Mouse (Mus musculus) v-Abl transformed pro-B cells (cell line): Measurements from ENCODE around the gene Rpl38.

ENCODE experiments used
- in situ Hi-C, 2 experiments: fragments of 400-800 bp; cut with MboI; formaldehyde crosslinking; loops; one replicate each; pipeline ENCODE4 v1.15.1; 2025; ENCODE audit not compliant: unreplicated experiment in 2 of 2

The Rpl38 gene

GRCm38 (mm10) chr11:114675826-114676401 is 7.6 kb downstream of the Rpl38 start:
- in situ Hi-C loops: loop anchor here (10.0 to 25.0 kb wide), 2 partner anchors 199 to 386 kb away; partner anchors contain the start of gene Cd300e (in 1 of the 2)

DNA sequence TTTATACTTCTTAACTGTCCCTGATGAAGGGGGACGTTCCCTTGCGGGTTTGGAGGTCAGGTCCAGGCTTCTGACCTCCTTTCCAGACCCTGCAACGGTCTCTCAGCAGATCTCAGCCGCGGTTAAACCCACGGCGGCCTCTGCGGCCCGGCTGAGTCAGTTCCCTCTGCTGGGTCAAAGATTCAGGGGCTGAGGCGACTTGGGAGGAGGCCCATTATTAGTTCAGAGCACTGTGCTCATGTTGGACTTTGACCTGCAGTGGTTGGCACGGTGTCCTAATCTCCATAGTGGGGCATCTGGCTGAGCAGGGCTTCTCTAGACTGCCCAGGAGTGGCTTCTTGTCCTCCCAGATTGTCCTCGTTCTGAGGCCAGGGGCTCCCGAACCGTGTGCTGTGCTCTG is 8.1 kb downstream of the Rpl38 start:
- in situ Hi-C loops: loop anchor here (10.0 to 25.0 kb wide), 2 partner anchors 198 to 386 kb away; partner anchors contain the start of gene Cd300e (in 1 of the 2)

GRCm38 (mm10) chr11:114676896-114677530 is 8.7 kb downstream of the Rpl38 start:
- in situ Hi-C loops: loop anchor here (10.0 to 25.0 kb wide), 2 partner anchors 198 to 385 kb away; partner anchors contain the start of gene Cd300e (in 1 of the 2)

DNA sequence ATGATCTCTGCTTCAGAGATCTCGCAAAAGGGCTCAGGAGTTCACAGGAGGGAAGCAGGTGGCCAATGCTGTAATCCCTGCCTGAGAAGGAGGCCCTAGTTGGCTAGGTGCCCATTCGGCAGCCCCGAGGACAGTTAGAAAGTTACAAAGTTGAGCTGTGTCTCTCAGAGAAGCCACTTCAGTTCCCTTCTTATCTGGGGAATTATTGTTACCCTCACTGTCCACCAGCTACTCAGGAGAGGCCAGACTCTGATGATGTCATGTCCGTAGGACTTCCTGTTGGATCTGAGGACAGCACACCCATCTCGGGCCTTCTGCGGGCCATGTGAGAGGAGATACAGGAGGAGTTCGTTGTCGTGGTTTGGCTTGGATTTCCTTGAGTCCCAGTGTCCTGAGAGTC is 11.3 kb downstream of the Rpl38 start:
- in situ Hi-C loops: loop anchor here (10.0 to 25.0 kb wide), 2 partner anchors 195 to 383 kb away; partner anchors contain the start of gene Cd300e (in 1 of the 2)

GRCm38 (mm10) chr11:114680291-114680690 is 12.0 kb downstream of the Rpl38 start:
- in situ Hi-C loops: loop anchor here in 1 of 2 experiments (5.0 to 25.0 kb wide), 2 partner anchors 52 to 382 kb away; partner anchors contain the start of gene Cd300e

DNA sequence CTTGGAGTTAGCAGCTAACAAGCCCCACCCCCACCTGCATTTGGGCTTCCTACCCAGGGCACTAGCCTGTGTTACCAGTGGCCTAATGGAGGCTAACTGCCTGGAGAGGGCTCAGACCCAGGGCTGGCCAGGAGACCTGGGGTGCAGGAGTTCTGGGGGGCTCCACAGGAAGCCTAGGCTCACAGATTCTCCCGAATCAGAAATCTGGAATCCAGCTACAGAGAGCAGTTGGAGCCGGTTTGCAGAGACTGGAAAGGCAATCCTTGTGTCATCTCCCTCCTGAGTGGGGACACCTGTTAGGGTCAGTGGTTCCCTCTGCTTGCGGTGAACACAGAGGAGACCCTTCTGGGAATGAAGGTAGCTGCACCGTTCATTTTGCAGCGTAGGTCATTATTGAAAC is 12.7 kb downstream of the Rpl38 start:
- in situ Hi-C loops: loop anchor here in 1 of 2 experiments (5.0 to 25.0 kb wide), 2 partner anchors 51 to 381 kb away; partner anchors contain the start of gene Cd300e

- in situ Hi-C loops: loop anchor here in 1 of 2 experiments (5.0 to 25.0 kb wide), 2 partner anchors 50 to 380 kb away; partner anchors contain the start of gene Cd300e
Observed at GRCm38 (mm10) chr11:114682321-114682900, 14.1 kb downstream of the Rpl38 start.

DNA sequence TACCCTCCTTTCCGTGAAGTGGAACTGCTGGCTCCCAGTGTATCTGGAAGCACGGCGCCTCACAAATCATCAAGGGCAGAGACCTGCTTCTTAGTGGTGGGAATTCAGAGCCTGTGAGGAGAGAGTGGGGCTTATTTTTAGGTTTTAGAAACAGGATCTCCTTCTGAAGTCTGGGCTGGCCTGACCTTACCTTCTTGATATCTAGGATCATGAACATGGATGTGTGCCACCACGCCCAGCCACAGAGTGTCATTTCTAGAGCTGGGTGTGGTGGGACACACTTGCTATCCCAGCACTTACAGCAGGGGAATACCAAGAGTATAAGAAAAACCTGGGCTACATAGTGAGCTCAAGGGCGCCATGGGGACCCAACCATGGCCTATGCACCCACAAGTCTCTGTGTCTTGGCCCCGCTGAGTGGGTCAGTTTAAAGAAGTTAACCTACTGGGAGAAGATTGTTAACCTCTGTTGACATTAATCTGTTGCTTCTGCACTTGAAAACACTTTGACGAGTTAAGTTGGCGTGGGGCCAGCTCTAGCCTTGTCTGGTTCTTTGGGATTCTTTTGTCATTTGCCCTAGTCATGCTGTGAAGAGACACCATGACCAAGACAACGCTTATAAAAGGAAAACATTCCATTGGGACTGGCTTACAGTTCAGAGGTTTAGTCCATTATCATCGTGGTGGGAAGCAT is 14.9 kb downstream of the Rpl38 start:
- in situ Hi-C loops: loop anchor here in 1 of 2 experiments (5.0 to 25.0 kb wide), 2 partner anchors 49 to 379 kb away; partner anchors contain the start of gene Cd300e

GRCm38 (mm10) chr11:114683722-114684621 is 15.6 kb downstream of the Rpl38 start:
- in situ Hi-C loops: loop anchor here in 1 of 2 experiments (5.0 to 25.0 kb wide), 2 partner anchors 48 to 378 kb away; partner anchors contain the start of gene Cd300e

DNA sequence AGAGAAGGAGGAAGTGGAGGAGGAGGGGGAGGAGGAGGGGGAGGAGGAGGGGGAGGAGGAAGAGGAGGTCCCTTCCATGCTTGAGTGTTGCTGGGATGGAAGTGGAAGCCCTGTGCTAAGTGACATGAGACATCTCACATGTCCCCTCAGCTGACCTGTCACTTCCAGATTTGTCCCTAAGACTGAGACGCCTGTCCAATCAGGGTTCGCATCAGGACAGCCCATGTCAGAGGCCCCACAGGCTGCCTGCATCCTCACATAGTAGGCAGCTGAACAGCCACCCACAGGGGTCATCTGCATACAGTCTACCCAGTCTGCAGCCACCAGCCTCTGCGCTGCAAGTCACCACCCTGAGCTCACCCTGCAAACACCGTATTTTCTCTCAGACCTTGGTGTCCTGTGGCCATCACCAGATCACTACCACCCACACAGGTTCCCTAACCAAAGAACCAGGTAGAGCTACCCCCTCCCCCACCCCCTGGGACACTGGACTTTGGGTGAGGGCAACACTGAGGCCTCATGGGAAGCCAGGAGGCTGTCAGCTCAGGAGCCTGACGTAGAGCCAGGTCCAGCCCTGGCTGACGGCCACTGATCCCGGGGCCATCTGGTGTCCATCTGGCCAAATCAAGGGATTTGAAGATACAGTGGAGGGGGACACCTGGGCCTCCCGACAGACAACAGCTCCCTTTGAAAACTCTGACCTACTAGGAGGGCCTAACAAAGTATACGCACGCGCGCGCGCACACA is 16.5 kb downstream of the Rpl38 start:
- in situ Hi-C loops: loop anchor here in 1 of 2 experiments (5.0 to 25.0 kb wide), 2 partner anchors 48 to 378 kb away; partner anchors contain the start of gene Cd300e

- in situ Hi-C loops: loop anchor here in 1 of 2 experiments (25.0 kb wide), 1 partner anchor 377 kb away; the partner anchor contains the start of gene Cd300e
Observed at GRCm38 (mm10) chr11:114685526-114686040, 17.3 kb downstream of the Rpl38 start.

DNA sequence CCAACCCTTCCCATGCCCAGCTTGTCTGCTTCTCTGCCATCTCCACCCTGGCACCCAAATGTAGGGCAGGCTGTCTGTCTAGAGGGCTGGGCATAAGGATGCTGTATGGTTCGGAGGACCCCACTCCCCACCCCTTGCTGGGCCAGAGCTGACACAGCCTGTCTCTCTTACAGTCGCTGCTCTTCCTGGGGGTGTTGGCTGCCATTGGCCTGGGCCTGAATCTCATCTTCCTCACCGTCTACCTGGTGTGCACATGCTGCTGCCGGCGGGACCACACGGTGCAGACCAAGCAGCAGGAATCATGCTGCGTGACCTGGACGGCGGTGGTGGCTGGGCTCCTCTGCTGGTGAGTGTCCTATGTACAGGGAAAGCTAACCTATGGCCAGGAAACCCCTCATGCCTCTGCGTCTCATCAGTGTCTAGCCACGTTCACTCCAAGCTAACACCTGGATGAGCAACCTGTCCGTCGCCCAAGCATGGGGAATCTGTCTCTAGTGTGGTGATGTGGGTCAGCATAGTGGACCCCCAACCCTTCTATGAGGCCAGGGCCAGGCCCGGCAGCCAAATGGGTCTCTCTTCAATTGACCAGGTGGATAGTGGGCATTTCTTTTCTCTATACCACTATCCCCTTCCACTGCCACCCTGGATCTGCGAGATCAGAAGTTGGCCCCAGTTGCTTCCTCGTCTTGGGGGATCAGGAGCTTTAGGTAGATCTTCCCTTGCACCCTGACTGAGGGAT is 18.1 kb downstream of the Rpl38 start:
- in situ Hi-C loops: loop anchor here in 1 of 2 experiments (25.0 kb wide), 1 partner anchor 376 kb away; the partner anchor contains the start of gene Cd300e

DNA sequence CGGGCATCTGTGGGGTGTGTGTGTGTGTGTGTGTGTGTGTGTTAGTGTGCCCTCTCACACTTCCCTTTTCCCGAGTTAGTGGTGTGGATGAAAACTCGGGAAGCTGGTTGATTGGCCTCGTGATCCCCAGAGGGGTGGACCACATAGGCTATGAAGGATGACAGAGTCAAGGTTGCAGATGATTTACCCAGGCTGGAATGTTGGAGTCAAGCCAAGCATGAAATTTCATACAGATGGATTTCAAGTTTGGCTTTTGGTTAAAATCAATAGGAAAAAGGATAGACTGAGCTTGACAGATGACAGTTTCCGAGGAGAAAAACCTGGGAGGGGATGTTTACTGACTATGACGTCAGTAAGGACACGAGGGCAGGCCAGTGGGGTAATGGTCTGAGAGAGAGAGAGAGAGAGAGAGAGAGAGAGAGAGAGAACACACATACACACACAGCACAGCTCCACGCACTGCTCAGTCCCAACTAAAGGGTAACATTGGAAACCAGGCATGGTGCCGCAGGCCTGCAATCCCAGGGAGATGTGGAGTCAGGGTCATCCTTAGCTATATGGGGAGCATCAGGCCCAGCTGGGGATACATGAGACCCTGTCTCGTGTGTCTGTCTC is 19.4 kb downstream of the Rpl38 start:
- in situ Hi-C loops: loop anchor here in 1 of 2 experiments (25.0 kb wide), 1 partner anchor 375 kb away; the partner anchor contains the start of gene Cd300e

- in situ Hi-C loops: loop anchor here in 1 of 2 experiments (25.0 kb wide), 1 partner anchor 374 kb away; the partner anchor contains the start of gene Cd300e
Observed at GRCm38 (mm10) chr11:114688729-114689128, 20.4 kb downstream of the Rpl38 start.

GRCm38 (mm10) chr11:114690192-114690591 is 21.9 kb downstream of the Rpl38 start:
- in situ Hi-C loops: loop anchor here in 1 of 2 experiments (25.0 kb wide), 1 partner anchor 372 kb away; the partner anchor contains the start of gene Cd300e

- in situ Hi-C loops: loop anchor here in 1 of 2 experiments (25.0 kb wide), 1 partner anchor 371 kb away; the partner anchor contains the start of gene Cd300e
Observed at GRCm38 (mm10) chr11:114691454-114692182, 23.3 kb downstream of the Rpl38 start.
